Mouse (Mus musculus): ENCODE measurements at regions not wholly inside any gene's neighbourhood (a gene's known extent, or its start where the extent isn't known, plus 50 kb on each side); places are given as distances from the start of the nearest gene placed in this dataset.
A peak's percentile ranks its signal among the peaks of the same experiment; 100 is the strongest.

DNA sequence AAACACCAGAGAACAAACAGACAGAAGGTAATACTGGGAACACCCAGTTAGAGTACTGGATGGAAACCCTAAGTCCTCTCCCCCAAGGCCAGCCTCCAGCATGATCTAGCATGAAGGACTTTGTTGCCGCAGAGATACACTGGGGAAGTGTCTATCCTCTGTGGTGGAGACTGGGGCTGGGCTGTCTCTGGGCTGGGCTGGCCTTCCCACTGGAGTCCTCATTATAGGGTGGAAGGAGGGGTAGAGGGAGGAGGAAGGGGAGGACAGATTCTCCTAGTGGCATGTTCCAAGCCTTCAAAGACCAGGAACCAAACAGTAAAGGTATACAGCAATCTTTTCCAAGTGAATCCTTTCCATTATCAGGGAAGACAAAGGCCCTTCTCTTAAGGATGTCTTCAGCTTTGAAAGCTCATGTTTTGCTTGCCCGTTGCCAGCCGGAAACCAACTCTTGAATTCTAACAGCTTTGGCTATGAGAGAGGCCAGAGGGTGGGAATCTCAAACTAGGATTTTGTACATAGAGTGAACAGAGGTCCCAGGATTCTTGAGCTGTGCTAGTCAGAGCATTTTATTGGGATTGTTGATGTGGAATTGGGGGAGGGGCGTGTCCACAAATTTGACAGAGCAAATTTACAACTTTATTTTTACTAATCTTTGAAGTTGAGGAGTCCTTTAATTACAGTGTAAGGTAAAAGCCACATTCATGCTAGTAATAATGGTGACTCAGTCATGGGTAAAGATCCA, 271.3 kb downstream of the Fzd1 start:
- TF ChIP-seq CTCF (IDR thresholded peaks at IDR 0.05), result no peak
- Histone ChIP-seq H3K9ac (replicated peaks; ENCODE audit: low read length, poor library complexity, severe bottlenecking) (no peak overlapping the region), H3K36me3 (ENCODE audit: insufficient read depth, low read length) (no peaks in the 10 kb centered on the region), H3K9me3 (ENCODE audit: low read length) (no peaks in the 10 kb centered on the region), H3K27me3 (ENCODE audit: insufficient read depth, low read length) (no peaks in the 10 kb centered on the region), H3K4me3 (ENCODE audit: low read depth, low read length) (no peak overlapping the region), H3K4me1 (ENCODE audit: insufficient read depth, low read length) (peaks cover 16% of the 10 kb centered on the region), H3K27ac (ENCODE audit: low read depth, low read length) (peak overlapping the region; percentile 64; the same call in 1 of the 2 replicates), H3K4me2 (ENCODE audit: low read depth, low read length, poor library complexity, severe bottlenecking) (no peak overlapping the region)
- ATAC-seq (ENCODE audit: low FRiP score), result peak; percentile 59; the same call in 1 of the 2 replicates
- WGBS, result 63% methylated on average over 4 of the region's 4 CpGs
- DNase-seq (ENCODE audit: low spot score), result no peak

DNA sequence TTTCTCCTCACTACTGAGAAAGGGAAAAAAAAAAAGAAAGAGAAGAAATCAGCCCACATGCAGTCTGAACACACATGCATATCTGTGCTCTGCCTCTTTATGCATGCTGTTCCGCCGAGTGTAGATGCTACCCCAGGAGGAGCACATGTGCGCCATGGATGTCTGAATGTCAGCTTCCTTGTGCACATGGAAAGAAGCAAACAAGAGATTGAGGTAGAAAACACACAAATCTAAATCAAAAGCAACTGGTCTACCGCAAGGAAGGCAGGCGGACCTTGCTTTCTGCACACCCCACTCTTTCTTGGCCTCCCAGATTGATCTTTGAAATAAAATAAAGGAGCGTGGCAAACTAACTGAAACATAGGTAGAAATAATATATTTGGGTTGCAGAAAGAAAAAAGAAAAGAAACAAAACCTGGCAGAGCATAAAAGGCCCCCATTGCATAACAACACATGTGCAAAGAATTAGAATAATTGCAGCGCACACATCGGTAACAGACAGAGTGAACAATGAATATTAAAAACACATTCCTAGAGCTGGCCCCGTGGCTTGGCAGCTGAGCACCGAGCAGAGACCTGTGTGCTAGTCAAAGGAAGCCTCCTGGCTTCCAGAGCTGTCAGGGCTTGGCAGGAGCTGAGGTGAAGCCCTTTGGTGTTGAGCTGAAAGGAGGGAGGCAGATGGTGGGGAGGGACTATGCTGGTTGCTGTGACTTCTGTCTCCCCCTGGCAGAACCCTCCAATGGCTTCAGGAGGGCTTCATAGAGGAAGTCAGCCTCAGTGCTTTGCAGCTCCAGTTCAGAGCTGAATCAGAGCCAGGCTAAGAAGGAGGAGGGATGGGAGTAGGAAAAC, 272.1 kb downstream of the Fzd1 start:
- H3K36me3 ChIP-seq (ENCODE audit: insufficient read depth, low read length), result no peaks in the 10 kb centered on the region
- H3K4me2 ChIP-seq (ENCODE audit: low read depth, low read length, poor library complexity, severe bottlenecking), result no peak overlapping the region
- TF ChIP-seq CTCF (IDR thresholded peaks at IDR 0.05), result no peak
- peaks cover 16% of the 10 kb centered on the region for H3K4me1 ChIP-seq (ENCODE audit: insufficient read depth, low read length)
- WGBS, result 15% methylated on average over 10 of the region's 10 CpGs
- H3K9ac ChIP-seq (replicated peaks; ENCODE audit: low read length, poor library complexity, severe bottlenecking), result no peak overlapping the region
- no peaks in the 10 kb centered on the region for H3K9me3 ChIP-seq (ENCODE audit: low read length)
- DNase-seq (ENCODE audit: low spot score), result peak; percentile 93
- H3K27me3 ChIP-seq (ENCODE audit: insufficient read depth, low read length), result no peaks in the 10 kb centered on the region
- peak; percentile 83 for ATAC-seq (ENCODE audit: low FRiP score)
- no peak overlapping the region for H3K4me3 ChIP-seq (ENCODE audit: low read depth, low read length)
- H3K27ac ChIP-seq (ENCODE audit: low read depth, low read length), result peak overlapping the region; percentile 64

DNA sequence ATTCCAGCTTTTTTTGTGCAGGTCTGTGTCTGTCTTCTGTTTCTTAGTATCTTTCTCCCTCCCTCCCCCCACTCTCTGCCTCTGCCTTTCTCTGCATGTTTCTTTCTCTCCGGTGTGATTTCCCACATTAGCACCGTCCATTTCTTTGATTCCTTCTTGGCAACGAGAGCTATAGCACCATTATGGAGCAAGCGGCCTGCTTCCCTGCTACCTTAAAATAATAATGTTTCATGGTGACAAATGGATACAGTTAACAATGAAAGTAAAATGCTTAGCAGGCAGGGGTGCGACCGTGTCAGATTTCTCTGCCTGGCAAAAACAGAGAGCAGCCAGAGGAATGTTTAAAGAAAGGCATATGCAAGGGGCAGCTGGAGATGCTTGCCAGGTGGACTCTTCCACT, 273.1 kb downstream of the Fzd1 start:
- H3K9ac ChIP-seq (replicated peaks; ENCODE audit: low read length, poor library complexity, severe bottlenecking), result no peak overlapping the region
- peak overlapping the region; percentile 68 for H3K27ac ChIP-seq (ENCODE audit: low read depth, low read length)
- H3K27me3 ChIP-seq (ENCODE audit: insufficient read depth, low read length), result no peaks in the 10 kb centered on the region
- no peak overlapping the region for H3K4me3 ChIP-seq (ENCODE audit: low read depth, low read length)
- DNase-seq (ENCODE audit: low spot score), result peak; percentile 44
- ATAC-seq (ENCODE audit: low FRiP score), result no peak
- no peaks in the 10 kb centered on the region for H3K36me3 ChIP-seq (ENCODE audit: insufficient read depth, low read length)
- H3K4me1 ChIP-seq (ENCODE audit: insufficient read depth, low read length), result peaks cover 16% of the 10 kb centered on the region
- no peak for TF ChIP-seq CTCF (IDR thresholded peaks at IDR 0.05)
- H3K4me2 ChIP-seq (ENCODE audit: low read depth, low read length, poor library complexity, severe bottlenecking), result no peak overlapping the region
- no peaks in the 10 kb centered on the region for H3K9me3 ChIP-seq (ENCODE audit: low read length)
- WGBS, result 7% methylated on average over 6 of the region's 6 CpGs

- H3K36me3 ChIP-seq (ENCODE audit: insufficient read depth, low read length), result no peaks in the 10 kb centered on the region
- no peaks in the 10 kb centered on the region for H3K9me3 ChIP-seq (ENCODE audit: low read length)
- ATAC-seq (ENCODE audit: low FRiP score) (no peak), DNase-seq (ENCODE audit: low spot score) (no peak)
- H3K4me3 ChIP-seq (ENCODE audit: low read depth, low read length), result no peak overlapping the region
- peak overlapping the region; percentile 68 for H3K27ac ChIP-seq (ENCODE audit: low read depth, low read length)
- WGBS, result 42% methylated on average over 1 of the region's 1 CpGs
- H3K9ac ChIP-seq (replicated peaks; ENCODE audit: low read length, poor library complexity, severe bottlenecking), result no peak overlapping the region
- H3K4me1 ChIP-seq (ENCODE audit: insufficient read depth, low read length), result peaks cover 16% of the 10 kb centered on the region
- TF ChIP-seq CTCF (IDR thresholded peaks at IDR 0.05), result no peak
- no peak overlapping the region for H3K4me2 ChIP-seq (ENCODE audit: low read depth, low read length, poor library complexity, severe bottlenecking)
- H3K27me3 ChIP-seq (ENCODE audit: insufficient read depth, low read length), result no peaks in the 10 kb centered on the region
Observed at GRCm38 (mm10) chr5:4484151-4484550, 273.7 kb downstream of the Fzd1 start.

GRCm38 (mm10) chr5:4474255-4474654, 282.1 kb downstream of the Mterf1b start:
- Histone ChIP-seq H3K4me2 (ENCODE audit: low read depth, low read length, poor library complexity, severe bottlenecking) (no peak overlapping the region), H3K9ac (replicated peaks; ENCODE audit: low read length, poor library complexity, severe bottlenecking) (no peak overlapping the region), H3K27me3 (ENCODE audit: insufficient read depth, low read length) (no peaks in the 10 kb centered on the region), H3K4me3 (ENCODE audit: low read depth, low read length) (no peak overlapping the region), H3K9me3 (ENCODE audit: low read length) (no peaks in the 10 kb centered on the region), H3K36me3 (ENCODE audit: insufficient read depth, low read length) (no peaks in the 10 kb centered on the region), H3K27ac (ENCODE audit: low read depth, low read length) (no peak overlapping the region), H3K4me1 (ENCODE audit: insufficient read depth, low read length) (no peaks in the 10 kb centered on the region)
- no peak for DNase-seq (ENCODE audit: low spot score)
- ATAC-seq (ENCODE audit: low FRiP score), result no peak
- TF ChIP-seq CTCF (IDR thresholded peaks at IDR 0.05), result no peak
- 85% methylated on average over 2 of the region's 2 CpGs for WGBS

Data from midbrain, postnatal 0 days (tissue).